Mouse (Mus musculus) adrenal gland (tissue): ENCODE measurements at regions not wholly inside any gene's neighbourhood (a gene's known extent, or its start where the extent isn't known, plus 50 kb on each side); places are given as distances from the start of the nearest gene placed in this dataset.
"Not testable (repeated sequence)": the region's sequence is repeated elsewhere in the genome, so short reads cannot be mapped to it uniquely, and the experiment has no call there.

Experiments used
- intact Hi-C: fragments of 180-260 bp; cut with DNase I; formaldehyde crosslinking; loops from one replicate; pipeline ENCODE4 v1.15.1; 2025

DNA sequence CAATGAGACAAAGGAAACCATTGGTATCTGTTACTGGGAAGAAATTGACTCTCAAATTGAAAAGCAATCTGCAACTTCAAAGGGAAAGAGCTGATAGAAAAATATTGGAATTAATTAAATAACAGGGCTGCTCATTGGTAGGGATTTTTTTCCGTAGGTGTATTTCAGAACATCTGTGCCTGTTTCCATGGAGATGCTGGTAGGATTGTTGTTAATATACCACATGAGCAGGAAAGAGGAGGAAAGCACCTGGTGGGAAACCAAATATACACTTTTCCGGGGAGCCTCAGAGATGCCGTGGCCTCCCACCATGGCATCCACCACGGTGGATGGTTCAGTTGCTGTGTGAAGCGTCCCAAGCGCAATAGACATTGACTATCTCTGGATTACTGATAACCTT is 428.0 kb upstream of the Sphkap start:
- intact Hi-C loops = no loop called here

DNA sequence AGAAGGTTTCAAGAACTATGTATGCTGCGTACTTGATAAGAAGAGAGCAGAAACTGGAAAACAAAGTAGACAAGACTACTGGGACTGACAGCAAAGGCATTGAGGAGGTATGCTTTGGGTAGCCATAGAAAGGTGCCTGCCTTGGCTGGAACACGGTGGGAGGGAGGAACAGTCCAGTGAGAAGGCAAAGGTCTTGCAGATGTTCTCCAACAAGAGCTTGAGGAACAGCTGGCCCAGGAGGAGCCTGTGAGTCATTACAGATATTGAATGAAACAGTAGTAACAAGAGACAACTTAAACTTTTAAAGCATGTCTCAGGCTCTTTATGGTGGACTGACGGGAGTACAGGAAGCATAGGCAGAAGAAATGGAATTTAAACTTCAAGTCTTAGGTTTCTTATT is 424.9 kb upstream of the Sphkap start:
- intact Hi-C loops = no loop called here

DNA sequence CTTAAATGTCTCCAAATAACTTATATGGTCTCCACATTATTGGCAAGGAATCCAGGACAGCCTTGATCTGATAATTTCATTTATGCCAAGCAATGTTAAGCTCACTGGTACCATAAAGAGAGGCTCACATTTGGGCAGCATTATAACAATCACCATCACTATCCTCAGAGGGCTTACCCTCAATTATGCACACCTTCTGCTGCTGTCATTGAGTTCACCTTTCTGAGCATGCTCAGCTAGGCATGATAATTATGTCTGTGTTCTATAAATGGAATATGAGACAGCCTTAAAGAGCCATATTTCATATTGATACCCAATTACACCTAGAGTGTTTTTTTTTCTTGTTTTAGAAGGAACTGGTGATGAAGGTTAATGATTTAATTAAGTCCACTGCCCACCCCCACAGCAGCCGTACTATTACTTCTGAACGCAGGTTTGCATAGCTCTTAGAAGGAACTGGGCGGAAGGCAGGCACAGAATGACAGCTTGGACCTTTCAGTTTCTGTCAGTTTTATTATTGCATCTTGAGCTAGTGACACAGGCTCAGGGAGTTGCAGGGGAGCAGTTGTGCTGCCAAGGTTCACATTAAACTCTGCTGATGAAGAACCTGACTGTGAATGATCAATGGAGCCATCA is 424.0 kb upstream of the Sphkap start:
- intact Hi-C loops = no loop called here

DNA sequence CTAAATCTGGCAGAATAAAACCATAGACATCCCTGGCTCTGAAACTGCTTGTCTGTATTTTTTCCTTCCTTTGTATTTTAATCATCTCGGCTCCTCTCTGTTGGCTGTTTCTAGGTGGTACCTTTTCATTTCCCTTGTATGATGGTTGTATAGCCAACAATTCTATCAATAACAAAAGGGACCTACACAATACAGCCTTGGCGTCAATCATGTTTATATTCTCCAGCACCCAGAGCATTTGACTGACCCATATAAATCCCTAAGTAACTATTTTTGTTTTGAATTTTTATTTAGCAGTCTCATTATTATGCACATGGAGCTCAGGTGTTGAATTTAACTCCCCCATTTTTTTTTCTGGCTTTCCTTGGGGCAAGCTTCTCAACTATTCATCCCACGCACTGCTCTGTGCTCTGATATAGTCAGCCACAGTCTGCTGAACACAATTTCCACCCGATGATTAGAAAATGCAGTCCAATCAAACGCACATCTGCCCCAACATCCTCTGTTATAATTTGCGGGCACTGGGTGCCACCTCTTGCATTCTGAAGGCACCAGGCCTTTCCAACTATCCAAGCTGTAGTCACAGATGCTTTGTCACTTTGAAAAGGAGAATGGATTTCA is 422.1 kb upstream of the Sphkap start:
- intact Hi-C loops = no loop called here

DNA sequence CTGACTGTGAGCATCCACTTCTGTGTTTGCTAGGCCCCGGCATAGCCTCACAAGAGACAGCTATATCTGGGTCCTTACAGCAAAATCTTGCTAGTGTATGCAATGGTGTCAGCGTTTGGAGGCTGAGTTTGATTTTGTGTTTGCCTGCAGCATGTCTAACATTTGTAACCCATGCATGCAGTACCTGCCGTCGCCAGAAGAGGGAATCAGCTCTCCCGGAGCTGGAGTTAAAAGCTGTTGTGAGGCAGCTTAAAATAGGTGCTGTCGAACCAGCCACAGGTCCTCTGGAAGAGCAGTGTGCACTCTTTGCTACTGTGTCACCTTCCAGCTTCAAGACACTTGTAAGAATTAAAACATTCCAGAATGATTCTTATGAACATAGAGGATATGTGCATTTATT is 403.2 kb upstream of the Sphkap start:
- intact Hi-C loops = not testable (repeated sequence)

DNA sequence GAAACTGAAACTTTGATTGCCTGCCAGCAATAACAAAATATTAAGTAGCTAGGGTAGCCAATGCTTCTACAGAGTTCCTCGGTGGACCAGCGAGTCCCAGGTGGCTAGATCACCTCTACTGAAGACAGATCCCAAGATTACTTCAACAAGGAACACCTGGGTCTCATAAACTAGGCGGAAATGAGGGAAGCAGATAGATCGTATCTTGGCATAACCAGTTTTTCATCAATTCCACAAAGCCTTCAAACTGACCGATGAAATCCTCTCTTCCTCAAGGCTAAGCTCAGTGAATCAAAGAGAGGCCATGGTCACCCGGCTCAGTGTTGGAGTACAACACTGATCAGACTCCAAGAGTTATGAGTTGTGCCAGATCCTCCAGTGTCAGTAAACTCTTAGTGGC is 400.4 kb upstream of the Sphkap start:
- intact Hi-C loops = loop anchor here (2.0 kb wide), 1 partner anchor 34 kb away; no protein-coding TSS in a partner anchor

DNA sequence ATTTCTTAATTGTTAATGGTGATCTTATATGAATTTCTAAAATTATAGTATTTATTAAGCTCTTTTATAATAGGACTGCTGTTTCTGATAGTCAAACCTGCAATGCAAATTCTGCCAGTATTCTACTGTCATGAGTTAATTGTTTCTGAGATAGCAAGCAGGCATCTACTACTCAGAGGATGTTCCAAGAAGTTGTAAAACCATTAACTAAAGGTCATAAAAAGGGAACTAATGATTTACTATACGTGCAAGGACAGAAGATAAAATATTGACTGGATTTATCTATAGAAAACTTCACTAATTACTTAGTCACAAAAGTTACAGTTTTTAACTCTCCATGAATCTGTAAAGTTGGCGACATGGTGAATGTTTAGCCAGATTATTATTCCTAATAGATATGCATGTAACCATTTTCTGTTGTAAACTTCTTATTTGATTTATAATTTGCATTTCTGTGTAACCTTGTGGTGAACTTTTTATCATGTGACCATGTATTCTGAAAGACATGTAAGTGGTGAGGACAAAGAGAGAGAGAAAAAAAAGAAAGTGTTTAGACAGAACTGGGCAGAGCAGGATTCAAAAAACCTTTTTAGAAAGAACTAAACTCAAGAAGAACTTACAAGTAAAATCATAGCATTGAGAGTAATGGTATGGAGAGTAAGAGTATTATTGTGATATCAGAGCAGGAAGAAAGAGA is 395.5 kb upstream of the Sphkap start:
- intact Hi-C loops = no loop called here

DNA sequence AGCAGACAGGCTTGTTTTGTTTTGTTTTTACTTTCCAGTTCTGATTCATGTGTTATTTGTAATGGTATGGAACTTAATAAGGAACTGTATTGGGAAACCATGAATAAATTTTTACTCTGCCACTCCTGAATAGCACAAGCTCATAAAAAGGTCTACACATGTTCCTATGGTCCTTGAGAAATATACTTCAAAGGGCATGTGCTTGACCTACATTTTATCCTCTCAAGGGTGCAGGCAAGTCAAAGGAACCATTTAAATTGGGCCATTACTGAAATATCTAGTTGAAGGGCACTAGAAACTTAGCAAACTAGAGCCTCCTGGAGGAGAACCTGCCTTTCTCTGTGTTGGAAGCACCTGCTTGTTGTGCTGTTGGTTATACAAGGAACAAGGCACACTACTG is 393.8 kb upstream of the Sphkap start:
- intact Hi-C loops = no loop called here

DNA sequence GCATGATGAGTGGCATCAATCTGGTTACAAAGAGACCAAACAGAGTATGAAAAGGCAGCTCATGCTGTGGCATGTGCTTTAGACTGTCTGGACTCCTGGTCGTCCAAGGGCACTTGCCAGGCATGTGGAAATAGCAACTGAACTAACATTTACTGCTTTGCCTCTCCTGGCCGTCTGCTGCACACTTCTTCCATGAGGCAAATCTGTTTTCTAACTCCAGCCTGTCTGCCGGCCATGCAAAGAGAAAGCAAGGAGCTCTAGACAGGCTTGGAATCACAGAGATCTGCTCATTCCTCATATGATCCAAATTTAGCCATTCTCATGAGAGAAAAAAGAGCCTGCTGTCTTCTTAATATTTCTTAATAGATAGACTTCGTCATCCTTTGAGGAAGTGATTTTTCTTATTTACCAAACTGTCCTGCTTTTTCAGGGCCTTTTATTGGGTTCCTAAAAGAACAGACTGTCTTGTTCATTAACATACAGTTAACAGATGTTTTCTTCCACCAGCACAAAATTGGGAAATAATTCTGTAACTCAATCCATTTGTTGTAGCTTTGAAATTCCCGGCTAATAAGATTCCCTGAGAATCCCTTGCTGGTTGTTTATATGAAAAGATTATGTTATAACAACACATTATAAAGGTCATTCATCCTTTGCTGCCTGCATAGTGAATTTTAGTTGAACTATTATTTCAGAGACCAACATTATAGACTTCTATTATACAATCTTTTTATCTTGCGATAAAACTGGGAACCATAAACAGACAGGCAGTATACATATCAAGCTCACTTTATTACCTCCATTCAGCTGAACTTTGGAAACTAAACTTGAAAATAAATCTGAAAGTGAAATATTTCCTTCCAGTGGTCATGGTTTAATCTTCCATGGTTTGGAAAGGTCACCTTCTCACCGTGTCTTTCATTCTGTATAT is 389.2 kb upstream of the Sphkap start:
- intact Hi-C loops = no loop called here

DNA sequence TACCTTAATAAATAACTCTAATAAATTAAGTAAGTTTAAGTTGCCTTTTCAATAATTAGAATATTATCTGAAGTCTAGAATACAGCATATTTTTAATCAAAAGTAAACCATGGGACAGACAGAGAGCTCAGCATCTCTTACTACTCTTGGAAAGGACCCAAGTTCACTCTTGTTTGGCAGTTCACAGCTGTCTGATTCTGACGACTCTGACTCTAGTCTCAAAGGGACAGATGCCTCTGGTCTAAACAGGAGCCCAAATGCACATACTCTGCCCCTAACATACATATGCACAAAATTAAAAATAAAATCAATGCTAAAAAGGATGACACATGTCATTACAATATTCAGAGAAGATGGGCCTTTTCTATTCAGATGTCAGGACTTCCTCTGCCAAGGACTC is 369.2 kb upstream of the Sphkap start:
- intact Hi-C loops = no loop called here

DNA sequence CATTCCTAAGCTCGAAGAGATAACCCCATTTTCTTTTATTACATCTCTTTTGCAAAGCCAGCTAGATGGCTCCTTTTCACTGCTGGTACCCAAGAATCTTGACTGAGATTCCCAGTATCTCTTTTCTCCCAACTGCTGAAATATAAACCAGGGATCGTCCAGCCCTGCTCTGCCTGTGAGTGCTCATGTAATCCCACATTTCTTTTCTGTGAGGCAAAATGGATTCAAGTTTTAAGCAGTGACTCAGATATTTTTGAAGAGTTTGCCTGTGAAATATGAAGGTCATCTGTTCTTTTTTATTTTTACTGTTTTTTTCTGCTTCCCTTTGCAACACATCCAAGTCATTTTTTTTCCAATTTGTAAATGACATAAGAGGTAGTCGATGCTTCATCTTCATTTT is 363.2 kb upstream of the Sphkap start:
- intact Hi-C loops = no loop called here

DNA sequence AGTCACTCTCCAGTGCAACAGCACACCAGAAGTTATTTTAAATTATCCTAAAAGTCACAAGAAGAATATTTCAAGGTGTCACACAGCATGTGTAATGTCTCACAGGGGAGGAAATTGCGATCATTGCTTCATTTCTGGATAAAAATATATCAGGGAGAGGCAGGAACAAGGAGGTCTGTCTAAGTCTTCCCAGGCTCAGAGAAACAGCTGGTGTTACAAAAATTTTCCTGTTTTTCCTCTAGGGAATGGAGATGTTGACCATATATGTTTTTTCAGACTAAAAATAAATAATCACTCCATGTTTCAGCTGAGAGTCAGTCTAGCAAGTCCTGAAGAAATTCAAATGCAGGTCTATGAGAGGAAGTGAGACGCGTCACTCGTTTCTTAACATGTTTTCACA is 353.5 kb upstream of the Sphkap start:
- intact Hi-C loops = no loop called here

DNA sequence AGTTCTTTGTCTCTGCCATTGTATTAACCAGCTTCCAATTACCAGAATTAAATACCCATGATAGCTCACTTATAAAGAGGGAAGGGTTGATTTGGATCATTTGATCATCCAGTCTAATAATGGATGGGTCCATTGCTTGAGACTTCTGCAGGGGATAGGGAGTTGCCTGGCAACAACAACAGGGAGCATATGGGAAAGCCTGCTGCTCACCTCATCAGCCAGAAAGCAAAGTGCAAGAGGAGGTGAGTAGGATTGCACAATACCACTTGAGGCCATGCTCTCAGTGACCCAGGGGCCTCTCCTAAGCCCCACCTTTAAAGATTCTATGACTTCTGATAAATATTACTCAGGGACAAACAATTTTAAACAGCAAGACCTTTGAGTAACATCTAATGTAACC is 348.9 kb upstream of the Sphkap start:
- intact Hi-C loops = no loop called here

DNA sequence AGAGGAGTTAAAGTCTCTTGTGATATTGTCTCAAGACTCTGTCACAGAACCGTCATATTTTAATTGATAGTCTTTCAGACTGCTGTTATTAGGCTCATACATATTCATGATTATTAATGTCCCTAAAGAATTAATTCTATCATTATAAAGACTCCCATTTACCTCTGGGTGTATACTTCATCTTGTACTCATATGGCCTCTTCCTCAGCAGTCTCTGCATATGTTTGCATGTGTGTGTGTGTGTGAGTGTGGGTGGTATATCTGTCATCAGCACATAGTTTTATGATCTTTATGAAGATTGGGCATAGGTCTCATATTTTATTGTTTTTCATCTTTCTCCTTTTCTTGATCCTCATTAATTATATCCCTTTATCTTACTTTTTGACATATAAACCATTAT is 347.3 kb upstream of the Sphkap start:
- intact Hi-C loops = no loop called here

DNA sequence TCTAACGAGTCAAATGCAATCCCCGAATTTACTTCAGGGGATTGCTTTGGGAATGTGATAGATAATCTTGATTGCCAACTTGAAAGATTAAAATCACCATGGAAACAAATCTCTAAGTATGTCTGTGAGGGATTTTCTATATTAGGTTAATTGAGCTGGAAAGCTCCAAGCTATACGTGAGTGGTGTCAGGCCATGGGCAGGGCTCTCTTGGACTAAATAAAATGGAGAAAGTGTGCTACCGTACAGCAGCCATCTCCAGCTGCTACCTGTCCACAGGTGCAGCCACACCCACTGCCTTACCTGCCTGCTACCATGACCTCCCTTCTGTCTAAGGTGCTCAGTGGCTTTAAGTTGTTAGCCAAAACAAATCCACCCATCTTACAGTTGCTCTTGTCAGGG is 345.0 kb upstream of the Sphkap start:
- intact Hi-C loops = no loop called here

DNA sequence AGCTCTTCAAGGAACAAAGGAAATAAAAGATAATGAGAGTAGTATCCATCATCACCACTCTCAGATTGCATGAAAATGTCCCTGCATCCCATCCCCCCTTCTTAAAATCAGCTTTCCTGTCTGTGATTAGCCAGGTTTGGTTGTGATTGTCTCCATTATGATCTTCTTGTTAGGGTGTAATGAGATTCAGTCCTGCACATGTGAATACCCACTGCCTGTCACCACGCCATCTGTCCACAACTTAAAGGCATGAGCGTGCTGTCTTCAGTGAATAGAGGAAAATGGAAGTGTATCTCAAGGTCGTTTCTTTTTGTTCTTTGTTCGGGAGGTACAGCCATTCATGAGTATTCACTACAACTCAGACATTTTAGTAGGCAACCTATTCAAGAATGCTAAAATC is 341.0 kb upstream of the Sphkap start:
- intact Hi-C loops = loop anchor here (2.0 to 10.0 kb wide), 4 partner anchors 354 to 833 kb away; no protein-coding TSS in a partner anchor

DNA sequence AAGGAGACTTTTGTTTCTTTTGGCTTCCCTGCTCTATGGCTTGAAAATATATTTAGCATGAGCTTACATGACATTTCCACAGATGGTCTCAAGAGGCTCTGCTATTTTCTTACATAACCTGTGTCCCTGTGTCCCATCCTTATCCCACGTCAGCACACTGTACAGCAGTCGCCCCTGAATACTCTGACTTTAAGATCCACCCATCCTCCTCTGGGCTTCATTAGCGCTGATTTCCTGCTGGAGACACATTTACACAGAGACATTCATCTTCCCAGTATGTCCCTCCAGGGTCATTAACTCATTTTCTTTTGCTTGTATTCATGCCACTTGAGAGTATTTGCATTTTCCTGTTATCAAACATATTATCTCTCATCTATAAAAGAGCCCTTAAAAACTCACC is 340.1 kb upstream of the Sphkap start:
- intact Hi-C loops = loop anchor here (2.0 to 10.0 kb wide), 4 partner anchors 355 to 834 kb away; no protein-coding TSS in a partner anchor

DNA sequence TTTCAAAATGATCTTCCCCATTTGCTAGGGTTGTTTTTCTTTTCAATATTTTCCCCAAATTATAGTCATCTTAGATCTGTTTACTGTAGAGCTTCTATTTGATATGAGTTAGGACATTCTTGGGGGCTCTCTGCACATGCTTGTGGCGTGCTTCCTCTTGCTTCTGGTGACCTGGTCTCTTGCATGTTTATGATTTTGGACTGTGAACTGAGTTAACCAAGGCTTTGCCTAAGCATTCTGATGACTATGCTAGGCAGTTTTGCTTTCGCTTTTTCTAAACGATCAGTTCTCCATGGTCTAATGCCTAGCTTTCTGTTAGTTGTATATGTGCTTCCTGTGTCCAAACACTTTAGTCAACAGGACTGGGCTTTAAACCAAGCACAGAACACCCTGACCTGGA is 339.4 kb upstream of the Sphkap start:
- intact Hi-C loops = loop anchor here (5.0 to 10.0 kb wide), 3 partner anchors 405 to 835 kb away; no protein-coding TSS in a partner anchor

DNA sequence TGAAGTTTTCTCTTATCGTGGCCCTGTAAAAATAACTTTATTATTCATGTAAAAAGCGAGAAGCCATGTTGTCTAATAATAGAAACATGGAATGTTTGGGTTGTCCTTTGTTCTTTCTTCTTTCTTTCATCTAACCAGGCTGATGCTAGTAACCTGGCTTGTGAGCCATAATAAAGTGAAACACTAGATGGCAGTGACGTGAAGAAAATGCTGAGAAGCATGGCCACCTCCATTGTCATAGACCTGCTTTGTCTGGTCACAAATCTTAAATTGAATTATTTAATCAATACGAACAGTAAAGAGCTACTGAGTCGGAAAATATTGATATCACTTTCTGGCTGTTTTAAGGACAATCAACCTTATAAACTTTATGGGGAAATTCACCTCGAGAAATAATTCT is 338.0 kb upstream of the Sphkap start:
- intact Hi-C loops = loop anchor here (5.0 to 10.0 kb wide), 3 partner anchors 406 to 836 kb away; no protein-coding TSS in a partner anchor

DNA sequence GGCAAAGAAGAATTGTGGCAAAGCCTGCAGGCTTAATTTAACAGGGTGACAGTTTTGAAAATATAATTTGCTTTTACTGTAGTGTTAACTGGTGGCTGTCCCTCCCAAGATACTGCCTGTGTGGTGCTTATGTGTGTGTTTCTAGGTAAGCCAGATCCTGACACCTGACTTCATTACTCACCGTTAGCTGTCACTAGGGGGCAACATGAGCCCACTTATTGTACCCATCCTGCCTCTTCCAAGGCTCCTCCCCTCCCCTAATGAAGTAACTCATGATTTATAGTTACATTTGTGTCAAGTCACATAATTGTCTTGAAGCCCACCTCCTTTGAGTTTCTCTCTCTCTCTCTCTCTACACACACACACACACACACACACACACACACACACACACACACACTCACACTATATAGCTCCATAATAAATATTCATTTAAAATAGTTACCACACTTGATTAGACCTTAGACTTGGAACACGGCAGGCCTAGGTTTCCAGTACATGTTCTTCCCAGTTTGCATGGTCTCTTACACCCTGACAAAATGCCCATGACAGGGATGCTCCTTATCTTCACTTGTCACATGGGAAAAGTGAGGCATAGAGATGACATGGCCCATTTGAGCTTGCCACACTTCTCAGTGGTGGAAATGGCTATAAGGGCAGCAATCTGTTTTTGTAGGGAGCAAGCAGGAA is 328.6 kb upstream of the Sphkap start:
- intact Hi-C loops = no loop called here

DNA sequence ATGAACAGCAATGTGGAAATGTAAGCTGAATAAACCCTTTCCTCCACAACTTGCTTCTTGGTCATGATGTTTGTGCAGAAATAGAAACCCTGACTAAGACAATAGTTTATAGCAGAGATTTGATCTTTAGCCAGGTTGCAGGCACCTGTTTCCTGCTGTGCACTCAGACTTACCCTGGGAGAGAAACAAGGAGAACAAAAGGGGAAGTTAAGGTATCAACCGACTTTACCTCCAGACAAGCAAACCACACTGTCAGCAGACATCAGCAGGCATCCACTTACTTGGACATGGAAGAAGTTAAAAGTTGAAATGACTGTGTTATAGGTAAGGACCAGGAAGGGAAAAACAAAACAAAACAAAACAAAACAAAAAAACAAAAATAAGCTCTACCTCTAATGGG is 323.7 kb upstream of the Sphkap start:
- intact Hi-C loops = loop anchor here (5.0 kb wide), 1 partner anchor 966 kb away; the partner anchor contains the start of gene Dner
